Mouse (Mus musculus) neural tube, embryonic 12.5 days (tissue): ENCODE results near the gene Atp2a3. TPM values are rescaled to one million over a fixed set of nuclear protein-coding genes. Genes with fewer than 3 reads are reported as not detected.

Experiments
- ATAC-seq: fragments of 200-750 bp; cut with Nextera tagmentation; 2 replicates; pipeline ENCODE4 v1.8.0; 2017; ENCODE audit warnings: low read depth, mild to moderate bottlenecking, moderate TSS enrichment, moderate library complexity; ENCODE audit not compliant: low FRiP score
- H3K27ac ChIP-seq: fragments of 300-500 bp; sonication (generic); 2 replicates; pipeline ENCODE4 v1.5.1; 2016
- H3K27me3 ChIP-seq: fragments of 300-500 bp; sonication (generic); replicated peaks from 2 replicates; pipeline ENCODE4 v1.6.1; 2016; ENCODE audit warnings: mild to moderate bottlenecking
- H3K36me3 ChIP-seq: fragments of 300-500 bp; sonication (generic); 2 replicates; pipeline ENCODE4 v1.6.1; 2016; ENCODE audit warnings: mild to moderate bottlenecking
- H3K4me1 ChIP-seq: fragments of 300-500 bp; sonication (generic); 2 replicates; pipeline ENCODE4 v1.6.1; 2016
- H3K4me2 ChIP-seq: fragments of 300-500 bp; sonication (generic); replicated peaks from 2 replicates; pipeline ENCODE4 v1.6.1; 2016; ENCODE audit warnings: mild to moderate bottlenecking
- H3K4me3 ChIP-seq: fragments of 300-500 bp; sonication (generic); 2 replicates; pipeline ENCODE4 v1.5.1; 2016
- H3K9ac ChIP-seq: fragments of 300-500 bp; sonication (generic); 2 replicates; pipeline ENCODE4 v1.6.1; 2016; ENCODE audit warnings: mild to moderate bottlenecking
- H3K9me3 ChIP-seq: fragments of 300-500 bp; sonication (generic); 2 replicates; pipeline ENCODE4 v1.6.1; 2016; ENCODE audit warnings: mild to moderate bottlenecking
- WGBS: fragments of 180-500 bp; shearing (Covaris S2); methylation state at CpG from one replicate; pipeline ENCODE4 v1.1.7; 2016; 5-methylcytosine and 5-hydroxymethylcytosine counted together
- polyA plus RNA-seq: library from polyadenylated mRNA; unstranded; fragments of >200 nt; fragmentation: Nextera tagmentation; extraction: Ambion mirVana; gene quantifications from 2 replicates; pipeline ENCODE4 v1.2.1, GENCODE M21; 2016

Gene Atp2a3
- polyA plus RNA-seq, 1 experiment from 2014 or later = 1.3 TPM

DNA sequence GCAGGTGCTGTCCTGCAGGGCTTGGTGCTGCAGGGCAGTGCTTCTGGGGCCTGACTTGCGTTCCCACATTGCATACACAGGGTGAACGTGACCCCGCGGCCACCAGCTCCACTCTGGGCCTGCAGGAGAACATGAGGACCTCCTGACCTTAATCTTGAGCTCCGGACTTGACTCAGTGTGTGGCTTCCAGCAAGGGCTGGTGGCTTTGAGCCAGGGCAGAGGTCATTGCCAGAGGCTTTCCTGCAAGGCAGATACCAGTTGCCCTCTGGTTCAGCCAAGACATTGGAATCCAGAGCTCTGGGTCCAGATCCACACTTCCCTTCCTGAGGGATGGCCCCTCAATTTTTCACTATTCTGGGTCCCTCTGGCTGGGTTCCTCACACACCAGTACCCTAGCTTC lies 53.0 kb downstream of the Atp2a3 start:
- Histone ChIP-seq H3K4me1 (peaks cover 6% of the 10 kb centered on the region; the same call in 1 of the 2 replicates), H3K4me2 (no peak overlapping the region), H3K9me3 (no peaks in the 10 kb centered on the region), H3K4me3 (no peak overlapping the region), H3K27ac (no peak overlapping the region), H3K27me3 (peaks cover 5% of the 10 kb centered on the region; the same call in 1 of the 2 replicates), H3K36me3 (no peaks in the 10 kb centered on the region), H3K9ac (no peak overlapping the region)
- 80% methylated on average over 5 of the region's 5 CpGs for WGBS
- ATAC-seq = no peak

DNA sequence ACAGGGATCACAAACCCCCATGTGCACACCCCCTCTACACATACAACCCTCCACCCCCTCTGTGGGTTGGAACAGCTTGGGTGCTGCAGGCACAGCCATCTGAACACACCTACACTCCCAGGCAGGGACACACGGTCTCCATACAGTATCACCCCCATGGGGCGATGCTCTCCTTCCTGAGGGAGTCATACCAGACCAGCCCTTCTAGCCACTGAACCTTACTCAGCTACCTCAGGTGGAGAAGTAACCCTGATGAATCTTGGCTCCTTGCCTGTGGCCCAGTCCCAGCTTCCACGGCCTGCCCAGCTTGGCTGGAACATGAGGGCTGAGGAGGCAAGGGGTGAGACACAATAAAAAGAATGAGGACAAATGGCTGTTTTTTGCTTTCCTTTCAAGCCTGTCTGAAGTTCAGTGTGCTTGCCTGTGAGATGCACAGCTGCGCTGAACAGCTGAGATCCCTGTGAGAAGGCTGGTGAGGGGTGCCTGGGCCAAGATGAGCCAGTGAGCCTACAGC lies 53.9 kb downstream of the Atp2a3 start:
- Histone ChIP-seq H3K4me1 (peaks cover 15% of the 10 kb centered on the region), H3K36me3 (no peaks in the 10 kb centered on the region), H3K9ac (no peak overlapping the region), H3K4me3 (no peak overlapping the region), H3K9me3 (no peaks in the 10 kb centered on the region), H3K4me2 (no peak overlapping the region), H3K27me3 (peaks cover 8% of the 10 kb centered on the region; the same call in 1 of the 2 replicates), H3K27ac (no peak overlapping the region)
- 80% methylated on average over 4 of the region's 4 CpGs for WGBS
- no peak for ATAC-seq

DNA sequence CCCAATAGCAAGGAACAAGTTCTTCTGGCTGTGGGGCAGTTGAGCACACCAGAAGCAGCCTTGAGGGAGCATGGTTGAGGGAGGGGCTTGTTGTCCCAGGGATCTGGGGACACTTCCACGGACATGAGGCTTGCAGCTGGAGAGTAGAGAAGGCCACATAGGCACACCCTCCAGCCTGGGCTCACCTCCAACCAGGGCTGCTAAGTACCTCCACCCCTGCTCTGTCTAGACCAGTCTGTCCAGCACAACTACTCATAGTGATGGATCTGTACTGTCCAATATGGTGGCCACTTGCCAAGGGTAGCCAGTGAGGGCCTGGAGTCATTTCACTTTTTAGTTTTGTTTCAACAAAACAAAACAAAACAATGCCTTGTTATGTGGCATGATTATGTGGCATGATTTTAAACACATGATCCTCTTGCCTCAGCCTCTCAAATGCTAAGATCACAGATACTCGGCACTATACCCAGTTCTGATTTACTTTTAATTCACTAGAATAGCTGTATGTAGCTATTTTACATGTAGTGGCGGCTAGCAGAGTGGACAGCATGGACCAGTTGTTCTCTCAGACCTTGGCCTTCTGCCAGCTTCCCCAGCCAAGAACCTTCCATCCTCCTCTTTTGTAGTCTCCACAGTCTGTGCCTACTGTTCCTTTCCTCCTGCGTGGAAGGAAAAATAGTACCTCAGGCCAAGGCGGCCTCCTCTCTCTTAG lies 54.6 kb downstream of the Atp2a3 start:
- Histone ChIP-seq H3K4me3 (no peak overlapping the region), H3K4me2 (no peak overlapping the region), H3K27me3 (peaks cover 12% of the 10 kb centered on the region), H3K9ac (no peak overlapping the region), H3K36me3 (no peaks in the 10 kb centered on the region), H3K27ac (no peak overlapping the region), H3K9me3 (no peaks in the 10 kb centered on the region), H3K4me1 (peaks cover 15% of the 10 kb centered on the region)
- WGBS = 74% methylated on average over 5 of the region's 5 CpGs
- no peak for ATAC-seq

DNA sequence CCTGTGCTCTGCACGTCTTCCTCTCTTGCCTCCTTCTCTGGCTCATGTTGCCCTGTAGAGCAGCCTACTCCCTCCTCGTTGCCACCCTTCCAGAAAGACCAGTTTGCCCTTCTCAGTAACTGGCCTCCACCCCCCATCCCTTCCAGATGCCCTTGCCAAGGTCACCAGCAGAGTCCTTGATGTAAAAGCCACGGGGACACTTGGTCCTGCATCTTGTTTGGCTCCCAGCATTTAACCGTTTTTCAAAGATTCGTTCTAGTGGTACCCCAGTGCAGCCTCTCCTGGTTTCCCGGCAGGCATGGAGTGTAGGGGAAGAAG lies 55.1 kb downstream of the Atp2a3 start:
- Histone ChIP-seq H3K27me3 (peaks cover 15% of the 10 kb centered on the region), H3K27ac (no peak overlapping the region), H3K36me3 (no peaks in the 10 kb centered on the region), H3K9ac (no peak overlapping the region), H3K9me3 (no peaks in the 10 kb centered on the region), H3K4me2 (no peak overlapping the region), H3K4me1 (peaks cover 15% of the 10 kb centered on the region), H3K4me3 (no peak overlapping the region)
- 77% methylated on average over 6 of the region's 6 CpGs for WGBS
- ATAC-seq = no peak

DNA sequence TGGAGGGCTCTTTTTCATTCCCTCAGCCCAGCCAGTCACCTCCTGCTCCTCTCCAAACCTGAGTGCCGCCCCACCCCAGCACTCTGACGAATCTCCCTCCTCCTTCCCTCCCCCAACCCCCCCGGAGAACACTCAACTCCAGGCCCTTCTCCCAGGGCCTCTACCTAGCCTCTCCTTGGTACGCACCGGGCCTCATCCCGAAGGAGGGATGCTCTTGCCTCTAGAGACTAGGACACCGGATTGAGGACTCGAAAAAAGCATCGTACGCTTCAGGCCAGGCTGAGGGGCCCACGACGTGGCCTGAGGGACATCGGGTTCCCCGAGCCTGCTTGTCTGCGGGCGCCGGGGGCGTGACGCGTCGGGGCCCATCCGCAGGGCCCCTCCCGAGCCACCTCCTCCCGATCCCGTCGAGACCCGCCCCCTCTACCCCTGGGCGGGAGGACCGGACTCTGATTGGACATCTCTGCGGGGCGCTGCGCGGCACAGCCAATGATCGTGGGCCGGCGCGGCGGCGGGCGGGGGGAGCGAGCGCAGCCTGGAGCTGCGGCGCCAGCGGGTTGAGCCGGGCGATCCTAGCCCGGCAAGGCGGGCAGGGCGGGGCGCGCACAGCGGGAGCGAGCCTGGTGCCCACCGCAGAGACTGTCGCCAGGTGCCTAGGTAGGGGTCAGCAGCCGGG lies 57.6 kb downstream of the Atp2a3 start, which contains the start of gene Camkk1:
Gene Camkk1 (plus strand): TSS at position 538 of the 676 bp plus-strand sequence.
- no peaks in the 10 kb centered on the region for H3K36me3 ChIP-seq
- 2% methylated on average over 57 of the region's 57 CpGs for WGBS
- H3K27me3 ChIP-seq = peaks cover 20% of the 10 kb centered on the region
- H3K4me3 ChIP-seq = peak within 1 kb of the TSS; percentile 60
- H3K4me1 ChIP-seq = peaks cover 15% of the 10 kb centered on the region
- ATAC-seq = peak; percentile 96
- peak within 1 kb of the TSS; percentile 67 for H3K9ac ChIP-seq
- H3K9me3 ChIP-seq = no peaks in the 10 kb centered on the region
- H3K4me2 ChIP-seq = peak within 1 kb of the TSS; percentile 98
- H3K27ac ChIP-seq = no peak within 1 kb of the TSS

DNA sequence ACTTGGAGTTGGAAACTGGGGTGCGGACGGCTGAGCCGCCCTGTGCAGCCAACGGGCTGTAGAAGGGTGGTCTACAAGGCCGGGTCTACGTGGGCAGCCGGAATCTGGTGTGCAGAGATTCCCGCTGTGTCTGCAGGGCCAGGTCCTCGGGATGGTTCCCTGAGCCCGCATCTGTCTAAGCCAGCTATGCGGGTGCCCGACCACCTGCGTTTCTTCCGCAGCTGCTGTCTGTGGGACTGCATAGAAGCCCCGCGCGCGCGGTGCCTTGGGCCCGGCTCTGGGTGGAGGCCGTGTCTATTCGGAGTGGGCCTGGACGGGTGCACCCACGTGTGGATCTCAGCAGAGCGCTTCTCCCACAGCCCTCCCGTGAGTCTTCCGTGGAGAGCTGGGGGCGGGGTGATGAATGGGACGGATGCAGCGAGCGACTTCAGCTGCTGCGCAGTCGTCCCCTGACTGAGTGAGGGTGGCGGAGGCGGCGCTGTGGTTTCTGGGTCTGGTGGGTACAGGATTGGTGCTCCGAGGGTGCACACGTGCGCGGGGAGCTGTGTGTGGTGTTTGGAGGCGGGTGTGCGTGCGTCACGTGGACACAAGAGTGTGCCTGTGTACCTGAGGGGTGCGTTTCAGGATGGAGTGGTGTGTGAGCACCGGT lies 58.3 kb downstream of the Atp2a3 start:
- Histone ChIP-seq H3K36me3 (no peaks in the 10 kb centered on the region), H3K9ac (peak overlapping the region; percentile 67), H3K27ac (no peak overlapping the region), H3K4me2 (peak overlapping the region; percentile 98), H3K27me3 (peaks cover 20% of the 10 kb centered on the region), H3K4me3 (peak overlapping the region; percentile 60), H3K4me1 (peaks cover 18% of the 10 kb centered on the region), H3K9me3 (no peaks in the 10 kb centered on the region)
- under 1% methylated on average over 46 of the region's 46 CpGs for WGBS
- peak; percentile 72 for ATAC-seq

DNA sequence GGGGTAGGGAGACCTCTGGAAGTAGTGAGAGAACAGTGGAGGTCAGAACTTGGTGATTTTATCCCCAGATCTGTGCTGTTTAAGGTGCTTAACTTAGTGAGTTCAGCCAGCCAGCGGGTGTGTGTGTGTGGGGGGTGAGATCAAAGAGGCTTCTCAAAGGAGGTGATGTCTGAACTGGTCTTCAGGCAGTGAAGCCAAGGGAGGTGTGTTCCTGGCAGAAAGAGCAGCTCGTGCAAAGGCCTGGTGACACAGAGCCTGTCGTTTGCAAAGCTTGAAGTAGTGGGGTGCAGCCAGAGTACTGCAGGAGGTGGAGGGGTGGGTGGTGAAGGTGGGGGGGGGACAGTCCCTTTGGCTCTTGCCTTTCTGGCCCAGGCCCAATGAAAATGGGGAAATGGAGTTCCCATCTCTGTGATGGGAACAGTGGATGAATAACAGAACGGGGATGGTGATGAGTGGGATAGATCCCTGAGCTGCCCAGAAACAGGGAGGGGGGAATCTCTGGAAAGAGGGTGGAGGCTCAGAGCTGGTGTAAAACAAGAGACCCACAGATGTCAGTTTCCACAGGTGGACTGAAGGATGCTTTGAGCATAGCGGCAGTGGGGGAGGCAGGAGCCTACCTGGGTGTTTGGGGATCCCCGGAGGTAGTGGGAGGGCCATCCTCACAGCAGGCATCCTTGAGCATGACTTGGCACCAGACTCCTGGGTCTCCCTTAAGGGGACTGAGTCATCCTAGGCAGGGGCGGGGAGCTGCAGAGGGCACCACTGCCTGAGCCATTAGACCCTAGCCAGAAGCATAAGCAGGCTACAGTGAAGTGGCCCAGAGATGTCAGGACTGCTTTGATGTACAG lies 60.2 kb downstream of the Atp2a3 start:
- Histone ChIP-seq H3K27me3 (peaks cover 20% of the 10 kb centered on the region), H3K4me2 (no peak overlapping the region), H3K4me1 (peaks cover 18% of the 10 kb centered on the region), H3K27ac (no peak overlapping the region), H3K4me3 (no peak overlapping the region), H3K9ac (no peak overlapping the region), H3K9me3 (no peaks in the 10 kb centered on the region), H3K36me3 (no peaks in the 10 kb centered on the region)
- no peak for ATAC-seq
- 54% methylated on average over 7 of the region's 7 CpGs for WGBS

DNA sequence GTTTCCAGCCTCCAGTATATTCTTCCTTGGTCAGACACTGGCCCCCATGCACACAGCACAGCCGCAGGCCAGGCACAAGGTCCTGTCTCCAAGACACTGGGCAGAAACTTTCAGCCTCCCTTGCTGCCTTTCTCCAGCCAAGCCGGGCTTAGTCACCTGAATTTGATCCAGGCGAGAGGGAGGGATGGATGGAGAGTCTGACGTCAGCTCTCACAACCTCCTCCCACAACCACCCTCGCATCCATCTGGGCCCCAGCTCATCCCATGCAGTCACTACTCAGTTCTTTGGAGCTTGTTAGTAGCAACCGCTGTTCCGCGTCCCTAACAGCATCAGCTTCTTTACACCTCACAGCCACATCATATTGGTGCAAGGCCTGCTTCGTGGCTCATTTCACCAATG lies 62.1 kb downstream of the Atp2a3 start:
- 59% methylated on average over 9 of the region's 9 CpGs for WGBS
- Histone ChIP-seq H3K9me3 (no peaks in the 10 kb centered on the region), H3K36me3 (no peaks in the 10 kb centered on the region), H3K27me3 (peaks cover 20% of the 10 kb centered on the region), H3K27ac (no peak overlapping the region), H3K9ac (0 out of 2 replicates have a peak overlapping the region, but pooled peaks have one; percentile 5), H3K4me2 (no peak overlapping the region), H3K4me3 (no peak overlapping the region), H3K4me1 (peaks cover 18% of the 10 kb centered on the region)
- no peak for ATAC-seq

DNA sequence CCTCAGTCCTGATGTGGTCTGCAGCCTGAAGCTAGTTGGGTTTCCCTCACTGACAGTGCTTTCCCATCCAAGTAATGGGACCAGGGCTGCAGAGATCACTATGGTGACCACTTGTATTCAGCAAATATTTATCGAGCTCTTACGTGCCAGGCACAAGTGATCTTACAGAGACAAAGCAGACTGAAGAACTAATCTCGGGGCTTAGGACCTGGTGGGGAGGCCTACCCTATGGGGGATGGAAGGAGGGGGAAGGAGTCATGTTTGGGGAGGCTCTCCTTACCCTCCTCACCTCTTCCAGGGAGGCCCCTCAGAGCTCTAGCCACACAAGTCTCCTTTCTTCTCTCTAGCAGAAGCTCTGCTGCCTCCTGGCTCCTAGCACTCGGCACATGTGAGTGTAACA lies 62.9 kb downstream of the Atp2a3 start:
- 60% methylated on average over 4 of the region's 4 CpGs for WGBS
- no peaks in the 10 kb centered on the region for H3K9me3 ChIP-seq
- no peak overlapping the region for H3K27ac ChIP-seq
- peaks cover 12% of the 10 kb centered on the region for H3K4me1 ChIP-seq
- no peak for ATAC-seq
- H3K9ac ChIP-seq = 0 out of 2 replicates have a peak overlapping the region, but pooled peaks have one; percentile 33
- H3K4me2 ChIP-seq = no peak overlapping the region
- H3K27me3 ChIP-seq = peaks cover 20% of the 10 kb centered on the region
- no peaks in the 10 kb centered on the region for H3K36me3 ChIP-seq
- H3K4me3 ChIP-seq = no peak overlapping the region

DNA sequence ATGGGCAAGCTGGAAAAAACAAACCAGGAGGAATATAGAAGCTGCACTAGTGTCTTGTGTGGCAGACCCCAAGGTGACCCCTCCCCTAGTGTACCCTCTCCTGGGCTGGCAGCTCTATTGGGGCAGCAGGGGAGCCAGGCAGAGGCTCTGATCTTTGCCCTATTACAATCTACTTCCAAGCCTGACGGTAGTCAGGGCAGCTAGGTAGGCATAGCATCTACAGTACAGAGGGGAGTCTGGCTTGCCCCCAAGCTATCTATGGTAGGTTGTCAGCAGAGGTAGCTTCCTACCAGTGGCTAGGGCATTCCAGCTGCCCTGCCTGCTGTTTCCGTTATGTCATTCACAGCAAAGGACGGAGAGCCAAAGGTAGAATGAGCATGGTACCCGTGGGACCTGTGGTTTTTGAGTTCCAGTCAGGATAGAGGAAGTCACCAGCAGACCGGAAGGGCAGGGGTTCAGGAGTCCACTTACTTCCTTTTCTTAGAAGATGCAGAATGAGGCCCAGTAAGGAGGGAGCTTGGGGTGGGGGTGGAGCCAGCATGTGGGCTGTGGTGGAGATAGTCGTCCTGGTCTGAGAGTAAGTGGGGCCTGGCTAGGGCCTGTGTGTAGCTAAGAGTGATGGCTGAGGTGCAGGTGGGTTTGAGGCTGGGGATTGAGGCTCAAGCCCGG lies 63.4 kb downstream of the Atp2a3 start:
- Histone ChIP-seq H3K4me1 (peaks cover 9% of the 10 kb centered on the region), H3K4me3 (no peak overlapping the region), H3K27ac (no peak overlapping the region), H3K36me3 (no peaks in the 10 kb centered on the region), H3K27me3 (peaks cover 20% of the 10 kb centered on the region), H3K9ac (0 out of 2 replicates have a peak overlapping the region, but pooled peaks have one; percentile 33), H3K4me2 (no peak overlapping the region), H3K9me3 (no peaks in the 10 kb centered on the region)
- 66% methylated on average over 7 of the region's 7 CpGs for WGBS
- no peak for ATAC-seq

DNA sequence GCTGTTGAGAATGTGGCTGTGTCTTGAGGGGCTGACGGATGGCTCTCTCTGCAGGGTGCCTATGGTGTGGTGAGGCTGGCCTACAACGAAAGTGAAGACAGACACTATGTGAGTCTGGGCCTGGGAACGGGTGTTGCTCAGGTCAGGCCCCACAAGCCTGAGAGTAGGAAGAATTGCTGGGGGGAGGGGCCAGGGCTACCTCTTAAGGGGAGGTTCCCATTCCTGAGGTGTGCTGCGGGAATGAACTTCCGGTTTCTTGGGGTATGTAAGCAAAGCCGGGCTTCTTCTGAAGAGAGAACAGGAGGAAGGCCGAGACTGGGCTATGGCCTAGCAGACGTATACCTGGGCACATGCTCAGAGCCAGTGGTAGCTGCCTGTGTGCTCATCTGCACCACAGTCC lies 66.0 kb downstream of the Atp2a3 start:
- Histone ChIP-seq H3K27me3 (no peaks in the 10 kb centered on the region), H3K9me3 (no peaks in the 10 kb centered on the region), H3K4me2 (no peak overlapping the region), H3K9ac (no peak overlapping the region), H3K27ac (no peak overlapping the region), H3K4me1 (peaks cover 13% of the 10 kb centered on the region), H3K4me3 (no peak overlapping the region), H3K36me3 (no peaks in the 10 kb centered on the region)
- 53% methylated on average over 8 of the region's 8 CpGs for WGBS
- no peak for ATAC-seq
